Mouse (Mus musculus) spleen, adult 2 months (tissue): Measurements from ENCODE around the gene Mknk2. TPM values are rescaled to one million over a fixed set of nuclear protein-coding genes. Genes with fewer than 3 reads are reported as not detected.

Source experiments
- DNase-seq, 2 experiments: peaks; one replicate each; pipeline versions ENCODE4 v3.0.0 to v3.0.0-alpha.2; 2012 to 2021; ENCODE audit warnings: low spot score in 2 of 2, low read depth in 1 of 2
- H3K27ac ChIP-seq: fragments of 200-500 bp; 2 replicates; pipeline ENCODE4 v1.5.1; 2012; ENCODE audit warnings: low read length, inconsistent platforms; ENCODE audit not compliant: insufficient read depth
- H3K27me3 ChIP-seq: fragments of 200-500 bp; 2 replicates; pipeline ENCODE4 v1.6.1; 2012; ENCODE audit warnings: mild to moderate bottlenecking, moderate library complexity, low read length, inconsistent platforms; ENCODE audit not compliant: control insufficient read depth, insufficient read depth
- H3K36me3 ChIP-seq: fragments of 200-500 bp; 2 replicates; pipeline ENCODE4 v1.6.1; 2012; ENCODE audit warnings: mild to moderate bottlenecking, low read length, inconsistent platforms; ENCODE audit not compliant: control insufficient read depth, insufficient read depth
- H3K4me1 ChIP-seq: fragments of 200-500 bp; 2 replicates; pipeline ENCODE4 v1.6.1; 2011; ENCODE audit warnings: inconsistent platforms; ENCODE audit not compliant: control insufficient read depth, insufficient read depth, insufficient read length
- H3K4me3 ChIP-seq: fragments of 200-500 bp; 2 replicates; pipeline ENCODE4 v1.5.1; 2011; ENCODE audit warnings: mild to moderate bottlenecking, inconsistent platforms; ENCODE audit not compliant: insufficient read depth, insufficient read length; ENCODE audit errors: extremely low read depth
- CTCF ChIP-seq: fragments of 200-500 bp; IDR thresholded peaks from 2 replicates; pipeline ENCODE4 v1.5.1; 2011; ENCODE audit warnings: mild to moderate bottlenecking, inconsistent platforms; ENCODE audit not compliant: insufficient read depth, insufficient read length, insufficient replicate concordance; ENCODE audit errors: extremely low read depth
- POLR2A ChIP-seq: fragments of 200-500 bp; IDR thresholded peaks from 2 replicates; pipeline ENCODE4 v1.6.1; 2011; ENCODE audit warnings: low read depth, low read length, inconsistent platforms
- whole genome bisulfite sequencing: fragments of 180-500 bp; shearing (Covaris S2); methylation state at CpG from one replicate; pipeline ENCODE4 v1.1.7; 2018; 5-methylcytosine and 5-hydroxymethylcytosine counted together
- polyA plus RNA-seq: library from polyadenylated mRNA; depleted of rRNA; stranded (reverse); fragments of >200 nt; gene quantifications from 2 replicates; pipeline ENCODE4 v1.2.3, GENCODE M21; 2012

Mknk2 gene
- polyA plus RNA-seq, 1 experiment: 351 TPM

DNA sequence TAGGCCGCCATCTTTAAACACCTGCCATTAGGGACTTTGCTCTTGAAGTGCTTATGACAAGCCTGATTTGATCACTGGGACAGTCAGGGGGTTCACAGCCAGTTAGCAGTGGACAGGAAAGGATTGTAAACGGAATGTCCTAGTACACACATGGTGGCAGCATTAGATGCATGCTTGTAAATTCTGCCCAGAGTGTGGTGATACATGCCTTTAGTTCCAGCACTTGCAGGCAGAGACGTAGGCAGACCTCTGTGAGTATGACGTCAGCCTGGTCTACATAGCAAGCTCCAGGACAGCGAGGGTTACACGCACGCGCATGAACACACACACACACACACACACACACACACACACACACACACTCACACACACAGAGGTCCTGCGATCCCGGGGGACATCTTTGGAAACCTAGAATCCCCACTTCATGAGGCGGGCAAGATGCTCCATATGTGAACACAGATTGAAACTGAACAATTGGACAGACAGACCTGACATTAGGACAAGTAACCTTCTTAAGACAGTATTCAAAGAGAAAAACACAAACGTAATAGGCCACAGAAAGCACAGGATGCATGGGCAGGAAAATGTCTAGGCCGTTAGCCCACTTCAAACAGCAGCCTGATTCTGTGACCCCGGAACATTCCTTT is 19.6 kb downstream of the Mknk2 start:
- peaks cover 45% of the 10 kb centered on the region for H3K4me1 ChIP-seq
- TF ChIP-seq POLR2A (no peak), CTCF (no peak)
- no peaks in the 10 kb centered on the region for H3K36me3 ChIP-seq
- DNase-seq: no peak
- H3K27me3 ChIP-seq: no peaks in the 10 kb centered on the region
- no peak overlapping the region for H3K4me3 ChIP-seq
- peak overlapping the region; percentile 55 for H3K27ac ChIP-seq
- WGBS: 38% methylated on average over 14 of the region's 14 CpGs

DNA sequence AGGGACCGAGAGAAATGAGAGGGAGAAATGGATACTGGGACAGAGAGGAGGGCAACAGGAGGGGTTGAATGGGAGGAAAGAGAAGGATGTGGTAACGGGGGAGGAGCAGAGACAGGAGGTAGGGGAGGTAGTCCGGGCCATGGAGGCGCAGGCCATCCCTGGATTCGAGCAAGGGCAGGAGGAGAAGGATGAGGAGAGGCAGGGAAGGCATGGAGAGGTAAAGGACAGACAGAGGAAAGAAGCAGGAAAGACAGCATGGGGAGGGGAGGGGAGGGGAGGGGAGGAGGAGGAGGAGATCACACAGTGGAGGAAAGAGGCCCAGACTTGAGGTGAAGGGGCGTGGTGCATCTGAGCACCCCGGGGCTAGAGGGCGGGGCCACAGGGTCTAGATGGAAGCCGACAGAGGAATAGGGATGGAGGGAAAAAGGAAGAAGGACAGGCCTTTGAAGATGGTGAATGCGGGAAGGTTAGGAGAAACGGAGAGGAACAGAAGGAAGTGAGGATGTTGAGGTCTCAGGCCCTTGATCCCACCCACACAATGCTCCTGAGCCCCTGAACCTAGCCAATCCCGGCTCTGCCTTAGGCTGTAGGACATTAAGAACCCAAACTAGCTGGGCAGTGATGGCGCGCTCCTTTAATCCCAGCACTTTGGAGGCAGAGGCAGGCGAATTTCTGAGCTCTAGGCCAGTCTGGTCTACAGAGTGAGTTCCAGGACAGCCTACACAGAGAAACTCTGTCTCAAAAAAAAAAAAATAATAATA is 20.9 kb downstream of the Mknk2 start, which contains the start of gene Btbd2:
Gene Btbd2 (minus strand): TSS at position 209 of the 761 bp plus-strand sequence.
- TF ChIP-seq POLR2A (no peak), CTCF (no peak)
- DNase-seq: no peak
- Histone ChIP-seq H3K27ac (peak within 1 kb of the TSS; percentile 55), H3K4me1 (peaks cover 36% of the 10 kb centered on the region), H3K36me3 (0 out of 2 replicates have a peak, but pooled peaks cover 2% of the 10 kb centered on the region), H3K27me3 (no peaks in the 10 kb centered on the region), H3K4me3 (peak within 1 kb of the TSS; percentile 84)
- 44% methylated on average over 15 of the region's 15 CpGs for WGBS

DNA sequence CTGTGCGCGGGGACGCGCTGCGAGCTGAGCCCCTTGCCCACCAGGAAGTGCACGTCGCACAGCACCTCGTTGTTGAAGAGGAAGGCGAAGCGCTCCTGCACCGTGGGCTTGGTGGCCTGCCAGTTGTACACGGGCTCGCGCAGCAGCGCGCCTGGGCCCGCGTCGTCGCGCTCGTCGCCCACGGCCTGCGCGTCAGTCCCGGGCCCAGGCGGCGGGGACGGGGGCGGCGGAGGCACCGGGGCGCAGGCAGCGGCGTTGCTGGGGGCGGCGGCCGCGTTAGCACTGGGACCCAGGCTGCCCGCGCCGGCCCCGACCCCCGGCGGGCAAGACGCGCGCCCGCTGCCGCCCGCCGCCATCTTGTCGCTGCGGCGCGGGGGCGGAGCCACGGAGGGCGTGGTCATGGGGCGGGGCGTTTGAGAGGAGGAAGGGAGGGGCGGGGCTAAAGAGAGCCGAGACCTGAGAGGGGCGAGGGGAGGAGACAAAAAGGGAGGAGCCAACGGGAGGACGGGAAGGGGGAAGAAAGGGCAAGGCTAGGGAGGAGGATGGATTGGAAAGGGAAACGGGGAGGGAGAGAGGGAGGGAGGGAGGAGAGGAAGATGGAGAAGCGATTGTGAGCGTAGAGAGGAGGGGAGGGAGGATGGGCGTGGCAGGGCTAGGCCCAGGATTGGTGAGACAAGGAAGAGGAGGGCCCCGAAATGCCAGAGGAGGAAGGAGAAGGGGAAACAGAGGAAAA is 21.6 kb downstream of the Mknk2 start:
- 1% methylated on average over 70 of the region's 72 CpGs for WGBS
- Histone ChIP-seq H3K27me3 (no peaks in the 10 kb centered on the region), H3K36me3 (0 out of 2 replicates have a peak, but pooled peaks cover 2% of the 10 kb centered on the region), H3K4me3 (peak overlapping the region; percentile 84), H3K4me1 (peaks cover 34% of the 10 kb centered on the region), H3K27ac (peak overlapping the region; percentile 46)
- peak; percentile 80 to 92 for DNase-seq
- TF ChIP-seq POLR2A (peak; percentile 59), CTCF (no peak)

GRCm38 (mm10) chr10:80655406-80656129 is 22.3 kb downstream of the Mknk2 start:
- Histone ChIP-seq H3K4me3 (peak overlapping the region; percentile 84), H3K36me3 (0 out of 2 replicates have a peak, but pooled peaks cover 2% of the 10 kb centered on the region), H3K4me1 (peaks cover 29% of the 10 kb centered on the region), H3K27ac (0 out of 2 replicates have a peak overlapping the region, but pooled peaks have one; percentile 5), H3K27me3 (no peaks in the 10 kb centered on the region)
- no peak for DNase-seq
- under 1% methylated on average over 12 of the region's 12 CpGs for WGBS
- TF ChIP-seq POLR2A (no peak), CTCF (no peak)

GRCm38 (mm10) chr10:80654866-80655265 is 23.0 kb downstream of the Mknk2 start:
- H3K27ac ChIP-seq: no peak overlapping the region
- no peaks in the 10 kb centered on the region for H3K27me3 ChIP-seq
- 0 out of 2 replicates have a peak, but pooled peaks cover 2% of the 10 kb centered on the region for H3K36me3 ChIP-seq
- TF ChIP-seq POLR2A (no peak), CTCF (no peak)
- WGBS: 82% methylated on average over 6 of the region's 6 CpGs
- H3K4me1 ChIP-seq: peaks cover 29% of the 10 kb centered on the region
- H3K4me3 ChIP-seq: no peak overlapping the region
- no peak for DNase-seq

DNA sequence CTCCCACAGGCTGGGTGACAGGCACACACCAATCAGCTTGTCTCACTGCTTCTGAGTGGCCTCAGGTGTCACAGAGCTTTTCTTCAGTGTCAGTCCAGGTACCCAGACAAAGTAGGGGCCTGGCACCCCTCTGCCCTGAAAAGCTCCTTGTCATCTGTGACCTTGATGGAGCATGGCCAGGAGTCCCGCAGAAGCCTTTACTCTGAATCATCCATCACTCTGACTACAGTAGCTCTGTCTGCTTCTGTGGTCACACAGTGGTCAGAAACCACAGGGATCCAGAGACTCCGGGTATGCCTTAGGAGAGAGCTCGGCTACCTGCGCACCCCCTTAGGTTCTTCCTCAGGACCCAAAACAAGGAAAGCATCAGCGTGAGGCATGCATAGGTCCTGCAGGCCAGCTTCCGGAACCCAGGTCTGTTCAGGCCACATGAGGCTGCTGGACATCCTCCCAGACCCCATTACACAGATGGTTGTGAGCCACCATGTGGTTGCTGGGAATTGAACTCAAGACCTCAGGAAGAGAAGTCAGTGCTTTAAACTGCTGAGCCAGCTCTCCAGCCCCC is 24.7 kb downstream of the Mknk2 start:
- DNase-seq: no peak
- H3K4me3 ChIP-seq: no peak overlapping the region
- H3K36me3 ChIP-seq: 0 out of 2 replicates have a peak, but pooled peaks cover 2% of the 10 kb centered on the region
- H3K27me3 ChIP-seq: no peaks in the 10 kb centered on the region
- WGBS: 87% methylated on average over 6 of the region's 6 CpGs
- H3K27ac ChIP-seq: no peak overlapping the region
- TF ChIP-seq POLR2A (no peak), CTCF (no peak)
- peaks cover 22% of the 10 kb centered on the region; the same call in 1 of the 2 replicates for H3K4me1 ChIP-seq
